Mouse (Mus musculus) heart, embryonic 15.5 days (tissue): ENCODE results near the gene Mup6. TPM values are rescaled to one million over a fixed set of nuclear protein-coding genes. Genes with fewer than 3 reads are reported as not detected.
"Not testable (repeated sequence)": the region's sequence is repeated elsewhere in the genome, so short reads cannot be mapped to it uniquely, and the experiment has no call there.

Experiments
- ATAC-seq: fragments of 200-750 bp; cut with Nextera tagmentation; replicated peaks from 2 replicates; pipeline ENCODE4 v1.8.0; 2017; ENCODE audit warnings: low read depth, moderate TSS enrichment; ENCODE audit not compliant: insufficient number of reproducible peaks, insufficient read depth, low FRiP score
- H3K27ac ChIP-seq: fragments of 300-500 bp; sonication (generic); 2 replicates; pipeline ENCODE4 v1.5.1; 2015; ENCODE audit warnings: mild to moderate bottlenecking, inconsistent platforms
- H3K27me3 ChIP-seq: fragments of 300-500 bp; sonication (generic); 2 replicates; pipeline ENCODE4 v1.6.1; 2015; ENCODE audit warnings: inconsistent platforms
- H3K36me3 ChIP-seq: fragments of 300-500 bp; sonication (generic); 2 replicates; pipeline ENCODE4 v1.6.1; 2015; ENCODE audit warnings: mild to moderate bottlenecking, inconsistent platforms
- H3K4me1 ChIP-seq: fragments of 300-500 bp; sonication (generic); replicated peaks from 2 replicates; pipeline ENCODE4 v1.6.1; 2015; ENCODE audit warnings: inconsistent platforms
- H3K4me2 ChIP-seq: fragments of 300-500 bp; sonication (generic); 2 replicates; pipeline ENCODE4 v1.6.1; 2015; ENCODE audit warnings: inconsistent platforms, mild to moderate bottlenecking, moderate library complexity
- H3K4me3 ChIP-seq: fragments of 300-500 bp; sonication (generic); 2 replicates; pipeline ENCODE4 v1.5.1; 2015; ENCODE audit warnings: mild to moderate bottlenecking, inconsistent platforms
- H3K9ac ChIP-seq: fragments of 300-500 bp; sonication (generic); 2 replicates; pipeline ENCODE4 v1.6.1; 2015; ENCODE audit warnings: mild to moderate bottlenecking, inconsistent platforms
- H3K9me3 ChIP-seq: fragments of 300-500 bp; sonication (generic); replicated peaks from 2 replicates; pipeline ENCODE4 v1.6.1; 2016; ENCODE audit warnings: inconsistent platforms
- WGBS: fragments of 180-500 bp; shearing (Covaris S2); methylation state at CpG from one replicate; pipeline ENCODE4 v1.1.7; 2015; ENCODE audit warnings: mixed read lengths; 5-methylcytosine and 5-hydroxymethylcytosine counted together
- polyA plus RNA-seq: library from polyadenylated mRNA; unstranded; fragments of >200 nt; fragmentation: Nextera tagmentation; extraction: Ambion mirVana; gene quantifications from 2 replicates; pipeline ENCODE4 v1.2.1, GENCODE M21; 2015

Gene Mup6
- polyA plus RNA-seq, 1 experiment from 2014 or later: not detected

- H3K9me3 ChIP-seq, H3K27me3 ChIP-seq, H3K27ac ChIP-seq, H3K4me1 ChIP-seq, H3K36me3 ChIP-seq, ATAC-seq, H3K9ac ChIP-seq, H3K4me3 ChIP-seq, H3K4me2 ChIP-seq: not testable (repeated sequence)
- WGBS: 83% methylated on average over 7 of the region's 7 CpGs
Observed at GRCm38 (mm10) chr4:60020141-60020540, 56.0 kb downstream of the Mup6 start.

GRCm38 (mm10) chr4:60029334-60030111 is 65.4 kb downstream of the Mup6 start:
- H3K4me1 ChIP-seq, H3K27ac ChIP-seq, H3K36me3 ChIP-seq, H3K4me2 ChIP-seq, H3K9ac ChIP-seq, H3K9me3 ChIP-seq, H3K4me3 ChIP-seq, H3K27me3 ChIP-seq, ATAC-seq: not testable (repeated sequence)
- 57% methylated on average over 13 of the region's 13 CpGs for WGBS

Other genes starting within 250 kb of the Mup6 start
- 35.4 and 39.9 TPM in 2 replicates for gene Inip, start 162.7 kb upstream of the Mup6 start, polyA plus RNA-seq
- gene Snx30, start 158.5 kb upstream of the Mup6 start, polyA plus RNA-seq: 5.3 and 9.9 TPM in 2 replicates
- gene Slc46a2, start 49.2 kb upstream of the Mup6 start, polyA plus RNA-seq: 1.2 and 14.3 TPM in 2 replicates
- gene Mup4, start 3.6 kb upstream of the Mup6 start, polyA plus RNA-seq: not detected in 2 replicates
- not detected in 2 replicates for gene Mup7, start 106.2 kb downstream of the Mup6 start, polyA plus RNA-seq
- not detected in 2 replicates for gene Mup2, start 190.0 kb downstream of the Mup6 start, polyA plus RNA-seq